Mouse (Mus musculus): ENCODE data around the gene Neurl4.

DNA sequence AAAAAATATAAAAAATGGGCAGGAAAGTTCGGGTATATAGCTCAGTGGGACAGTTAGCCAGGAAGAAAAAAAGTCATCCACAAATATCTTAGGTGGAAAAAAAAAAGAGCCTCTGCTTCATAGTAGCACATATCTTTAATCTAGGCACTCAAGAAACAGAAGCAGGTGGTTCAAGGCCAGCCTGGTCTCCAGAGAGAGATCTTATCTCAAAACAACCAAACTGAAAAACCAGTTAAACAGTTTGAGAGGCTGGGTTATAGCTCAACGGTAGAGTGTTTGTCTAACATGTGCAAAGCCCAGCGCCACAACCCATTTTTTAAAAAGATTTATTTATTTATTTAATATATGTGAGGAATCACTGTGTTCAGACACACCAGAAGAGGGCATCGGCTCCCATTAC, 32.2 kb downstream of the Neurl4 start:
- TF ChIP-seq POLR2A (IDR thresholded peaks at IDR 0.05; ENCODE audit: borderline replicate concordance, low read depth, low read length) (no peak), CTCF (IDR thresholded peaks at IDR 0.05; ENCODE audit: low read depth, low read length) (no peak)
